Mouse (Mus musculus) ovary, postnatal 36 days (tissue): ENCODE results near the gene Irs4.

ENCODE experiments used
- DNase-seq: peaks from one replicate; pipeline ENCODE4 v3.0.0; 2022; ENCODE audit warnings: low spot score, mixed read lengths

The Irs4 gene

GRCm38 (mm10) chrX:141724937-141725918 lies at the start of gene Irs4:
Gene Irs4, minus strand, starts transcription at chrX:141725263.
- DNase-seq = peak; percentile 14

GRCm38 (mm10) chrX:141750360-141750759 lies 25.3 kb upstream of the Irs4 start:
- DNase-seq = no peak

GRCm38 (mm10) chrX:141729570-141729969 lies 4.5 kb upstream of the Irs4 start:
- no peak for DNase-seq

- DNase-seq = no peak
These were observed 622 bp downstream of the Irs4 start for GRCm38 (mm10) chrX:141724391-141724891.

GRCm38 (mm10) chrX:141723936-141724335 lies 1.1 kb downstream of the Irs4 start:
- no peak for DNase-seq

- peak; percentile 21 for DNase-seq
These were observed 3.3 kb downstream of the Irs4 start for GRCm38 (mm10) chrX:141721725-141722124.
